Mouse (Mus musculus) ES-E14 (cell line): ENCODE results near the gene Atp6v1e2. TPM values are rescaled to one million over a fixed set of nuclear protein-coding genes. Genes with fewer than 3 reads are reported as not detected.

Source experiments
- DNase-seq: peaks from one replicate; pipeline ENCODE4 v3.0.0-alpha.2; 2013; ENCODE audit warnings: low read depth, low spot score
- H3K27ac ChIP-seq: 2 replicates; pipeline ENCODE4 v1.5.1; 2012; ENCODE audit warnings: low read depth, mild to moderate bottlenecking, low read length, moderate library complexity, mixed read lengths; ENCODE audit not compliant: poor library complexity, insufficient read depth, severe bottlenecking
- H3K36me3 ChIP-seq: 2 replicates; pipeline ENCODE4 v1.6.1; 2012; ENCODE audit warnings: mild to moderate bottlenecking, low read length, moderate library complexity, mixed read lengths; ENCODE audit not compliant: control insufficient read depth, poor library complexity, insufficient read depth, severe bottlenecking
- H3K4me1 ChIP-seq, 2 experiments: fragments of 150-350 bp in 1 of 2; sonication (generic) in 1 of 2; 2 replicates each; pipeline ENCODE4 v1.6.1; 2012; ENCODE audit warnings: low read length in 2 of 2, mild to moderate bottlenecking in 1 of 2, mixed read lengths in 1 of 2; ENCODE audit not compliant: control insufficient read depth in 2 of 2, insufficient read depth in 2 of 2, poor library complexity in 1 of 2
- H3K4me3 ChIP-seq, 2 experiments: fragments of 150-350 bp in 1 of 2; sonication (generic) in 1 of 2; 2 replicates each; pipeline ENCODE4 v1.5.1; 2012; ENCODE audit warnings: low read length in 2 of 2, low read depth in 1 of 2, mild to moderate bottlenecking in 1 of 2, mixed read lengths in 1 of 2; ENCODE audit not compliant: insufficient read depth in 1 of 2, poor library complexity in 1 of 2, severe bottlenecking in 1 of 2
- H3K9ac ChIP-seq: 2 replicates; pipeline ENCODE4 v1.6.1; 2012; ENCODE audit warnings: low read depth, mild to moderate bottlenecking, low read length, mixed read lengths; ENCODE audit not compliant: poor library complexity, insufficient read depth, severe bottlenecking
- H3K9me3 ChIP-seq: fragments of 150-350 bp; sonication (generic); 2 replicates; pipeline ENCODE4 v1.6.1; 2012; ENCODE audit warnings: low read depth, mild to moderate bottlenecking, low read length; ENCODE audit not compliant: control insufficient read depth, insufficient read depth
- CHD2 ChIP-seq: IDR thresholded peaks from 2 replicates; pipeline ENCODE4 v1.6.1; 2014; ENCODE audit warnings: mild to moderate bottlenecking, low read depth, low read length, inconsistent platforms
- HCFC1 ChIP-seq: IDR thresholded peaks from 2 replicates; pipeline ENCODE4 v1.6.1; 2012; ENCODE audit warnings: low read length, inconsistent platforms, borderline replicate concordance; ENCODE audit not compliant: insufficient read depth
- MAFK ChIP-seq: IDR thresholded peaks from 2 replicates; pipeline ENCODE4 v1.6.1; 2014; ENCODE audit warnings: mild to moderate bottlenecking, low read depth, low read length, inconsistent platforms; ENCODE audit not compliant: insufficient read depth
- ZC3H11A ChIP-seq: IDR thresholded peaks from 2 replicates; pipeline ENCODE4 v1.6.1; 2012; ENCODE audit warnings: low read depth, mild to moderate bottlenecking, inconsistent platforms, low read length, borderline replicate concordance
- ZNF384 ChIP-seq: IDR thresholded peaks from 2 replicates; pipeline ENCODE4 v1.6.1; 2012; ENCODE audit warnings: low read depth, low read length, inconsistent platforms
- in situ Hi-C, 2 experiments: fragments of 600-800 bp; cut with MboI; formaldehyde crosslinking; loops; one replicate each; pipeline ENCODE4 v1.15.1; 2025; ENCODE audit warnings: low sequenced_read_pairs in 2 of 2, inconsistent platforms in 1 of 2; ENCODE audit not compliant: unreplicated experiment in 2 of 2
- total RNA-seq: library from RNA; depleted of rRNA; stranded (reverse); fragments of 300-350 nt; gene quantifications from 2 replicates; pipeline ENCODE4 v1.2.3, GENCODE M21; 2012

The Atp6v1e2 gene
- total RNA-seq, 1 experiment = not detected

- in situ Hi-C loops = loop anchor here in 1 of 2 experiments (25.0 kb wide), 1 partner anchor 313 kb away; no protein-coding TSS in a partner anchor
- TF ChIP-seq MAFK = no peak
- Histone ChIP-seq H3K9me3 (no peaks in the 10 kb centered on the region), H3K4me3 (no peak overlapping the region), H3K36me3 (no peaks in the 10 kb centered on the region), H3K27ac (no peak overlapping the region), H3K4me1 (no peaks in the 10 kb centered on the region; a peak in 1 of 4 replicates), H3K9ac (no peak overlapping the region)
- no peak for DNase-seq
Observed at GRCm38 (mm10) chr17:86924679-86925078, 23.0 kb downstream of the Atp6v1e2 start.

GRCm38 (mm10) chr17:86919729-86920128 lies 28.0 kb downstream of the Atp6v1e2 start:
- Histone ChIP-seq H3K9me3 (no peaks in the 10 kb centered on the region), H3K36me3 (no peaks in the 10 kb centered on the region), H3K9ac (no peak overlapping the region), H3K4me3 (no peak overlapping the region), H3K4me1 (no peaks in the 10 kb centered on the region), H3K27ac (no peak overlapping the region)
- DNase-seq = no peak
- in situ Hi-C loops = loop anchor here (5.0 to 25.0 kb wide), 3 partner anchors 125 to 333 kb away; no protein-coding TSS in a partner anchor
- TF ChIP-seq CHD2 = no peak
- no peak for TF ChIP-seq ZNF384
- TF ChIP-seq HCFC1 = no peak
- TF ChIP-seq MAFK = no peak
- no peak for TF ChIP-seq ZC3H11A

- no peak overlapping the region for H3K9ac ChIP-seq
- H3K4me1 ChIP-seq = no peaks in the 10 kb centered on the region
- in situ Hi-C loops = loop anchor here (5.0 to 25.0 kb wide), 3 partner anchors 126 to 334 kb away; no protein-coding TSS in a partner anchor
- TF ChIP-seq ZNF384 (no peak), CHD2 (no peak), MAFK (no peak), ZC3H11A (peak; percentile 61; the same call in 1 of the 2 replicates), HCFC1 (no peak)
- H3K4me3 ChIP-seq = no peak overlapping the region
- H3K27ac ChIP-seq = no peak overlapping the region
- DNase-seq = no peak
- H3K36me3 ChIP-seq = no peaks in the 10 kb centered on the region
- H3K9me3 ChIP-seq = no peaks in the 10 kb centered on the region
Observed at GRCm38 (mm10) chr17:86918786-86919185, 28.9 kb downstream of the Atp6v1e2 start.

- H3K9me3 ChIP-seq = no peaks in the 10 kb centered on the region
- H3K9ac ChIP-seq = no peak within 1 kb of the TSS
- H3K4me3 ChIP-seq = no peak within 1 kb of the TSS
- H3K36me3 ChIP-seq = no peaks in the 10 kb centered on the region
- TF ChIP-seq ZNF384 = no peak
- no peak for TF ChIP-seq MAFK
- no peak for TF ChIP-seq HCFC1
- no peak for TF ChIP-seq ZC3H11A
- H3K4me1 ChIP-seq = no peaks in the 10 kb centered on the region
- in situ Hi-C loops = loop anchor here (5.0 to 25.0 kb wide), 3 partner anchors 128 to 335 kb away; no protein-coding TSS in a partner anchor
- no peak for DNase-seq
- no peak within 1 kb of the TSS for H3K27ac ChIP-seq
Observed at GRCm38 (mm10) chr17:86917048-86917447, 30.6 kb downstream of the Atp6v1e2 start, which contains the start of gene Tmem247. Tmem247 (plus strand) TSS chr17:86917348.

- DNase-seq = no peak
- Histone ChIP-seq H3K36me3 (no peaks in the 10 kb centered on the region), H3K4me3 (no peak overlapping the region), H3K9me3 (no peaks in the 10 kb centered on the region), H3K9ac (no peak overlapping the region), H3K4me1 (no peaks in the 10 kb centered on the region), H3K27ac (no peak overlapping the region)
- TF ChIP-seq ZC3H11A (no peak), ZNF384 (no peak), CHD2 (no peak), HCFC1 (no peak), MAFK (no peak)
- in situ Hi-C loops = loop anchor here (5.0 to 25.0 kb wide), 3 partner anchors 129 to 337 kb away; no protein-coding TSS in a partner anchor
Observed at GRCm38 (mm10) chr17:86915540-86915939, 32.2 kb downstream of the Atp6v1e2 start.
